Mouse (Mus musculus) hindbrain, embryonic 13.5 days (tissue): ENCODE data around the gene Frrs1. TPM values are rescaled to one million over a fixed set of nuclear protein-coding genes. Genes with fewer than 3 reads are reported as not detected.

Experiments
- ATAC-seq: fragments of 200-750 bp; cut with Nextera tagmentation; 2 replicates; pipeline ENCODE4 v1.8.0; 2017; ENCODE audit warnings: moderate TSS enrichment; ENCODE audit not compliant: low FRiP score
- H3K27ac ChIP-seq: fragments of 300-500 bp; sonication (generic); 2 replicates; pipeline ENCODE4 v1.5.1; 2015; ENCODE audit warnings: inconsistent platforms, mild to moderate bottlenecking, moderate library complexity
- H3K27me3 ChIP-seq: fragments of 300-500 bp; sonication (generic); 2 replicates; pipeline ENCODE4 v1.6.1; 2015; ENCODE audit warnings: mild to moderate bottlenecking, inconsistent platforms
- H3K36me3 ChIP-seq: fragments of 300-500 bp; sonication (generic); 2 replicates; pipeline ENCODE4 v1.6.1; 2015; ENCODE audit warnings: mild to moderate bottlenecking, inconsistent platforms
- H3K4me1 ChIP-seq: fragments of 300-500 bp; sonication (generic); replicated peaks from 2 replicates; pipeline ENCODE4 v1.6.1; 2015; ENCODE audit warnings: inconsistent platforms
- H3K4me2 ChIP-seq: fragments of 300-500 bp; sonication (generic); 2 replicates; pipeline ENCODE4 v1.6.1; 2015; ENCODE audit warnings: inconsistent platforms, mild to moderate bottlenecking, moderate library complexity
- H3K4me3 ChIP-seq: fragments of 300-500 bp; sonication (generic); 2 replicates; pipeline ENCODE4 v1.5.1; 2015; ENCODE audit warnings: mild to moderate bottlenecking, inconsistent platforms
- H3K9ac ChIP-seq: fragments of 300-500 bp; sonication (generic); 2 replicates; pipeline ENCODE4 v1.6.1; 2015; ENCODE audit warnings: mild to moderate bottlenecking, inconsistent platforms
- H3K9me3 ChIP-seq: fragments of 300-500 bp; sonication (generic); 2 replicates; pipeline ENCODE4 v1.6.1; 2016; ENCODE audit warnings: inconsistent platforms
- WGBS: fragments of 180-500 bp; shearing (Covaris S2); methylation state at CpG from one replicate; pipeline ENCODE4 v1.1.7; 2015; 5-methylcytosine and 5-hydroxymethylcytosine counted together
- polyA plus RNA-seq: library from polyadenylated mRNA; unstranded; fragments of >200 nt; fragmentation: Nextera tagmentation; extraction: Ambion mirVana; gene quantifications from 2 replicates; pipeline ENCODE4 v1.2.1, GENCODE M21; 2015

Gene Frrs1
- polyA plus RNA-seq, 1 experiment from 2014 or later = 3.9 TPM

DNA sequence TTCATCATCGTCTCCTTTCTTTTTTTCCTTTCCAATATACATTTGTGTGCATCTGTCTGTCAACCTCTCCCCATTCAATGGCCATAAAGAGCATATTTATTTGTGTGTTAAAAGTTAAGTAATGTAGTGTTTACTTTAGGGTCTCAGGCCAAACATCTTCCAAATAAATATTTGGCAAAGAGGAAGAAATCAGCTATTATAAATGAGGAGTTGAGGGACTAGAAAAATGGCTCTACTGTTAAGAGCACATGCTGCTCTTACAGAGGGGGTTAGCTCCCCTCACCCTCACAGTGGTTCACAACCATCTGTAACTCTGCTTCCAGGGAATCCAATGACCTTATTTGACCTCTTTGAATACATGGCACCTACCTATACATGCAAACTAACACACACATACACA lies 73.9 kb downstream of the Frrs1 start:
- H3K4me2 ChIP-seq = no peak overlapping the region
- H3K27ac ChIP-seq = no peak overlapping the region
- no peak overlapping the region for H3K4me3 ChIP-seq
- ATAC-seq = no peak
- no peaks in the 10 kb centered on the region for H3K27me3 ChIP-seq
- no peaks in the 10 kb centered on the region for H3K4me1 ChIP-seq
- no peak overlapping the region for H3K9ac ChIP-seq
- H3K9me3 ChIP-seq = no peaks in the 10 kb centered on the region
- H3K36me3 ChIP-seq = no peaks in the 10 kb centered on the region
- 84% methylated on average over 1 of the region's 1 CpGs for WGBS

- no peaks in the 10 kb centered on the region for H3K9me3 ChIP-seq
- H3K4me2 ChIP-seq = no peak overlapping the region
- ATAC-seq = no peak
- no peak overlapping the region for H3K9ac ChIP-seq
- H3K4me3 ChIP-seq = no peak overlapping the region
- H3K4me1 ChIP-seq = no peaks in the 10 kb centered on the region
- WGBS = 58% methylated on average over 4 of the region's 4 CpGs
- no peaks in the 10 kb centered on the region for H3K27me3 ChIP-seq
- H3K36me3 ChIP-seq = no peaks in the 10 kb centered on the region
- H3K27ac ChIP-seq = no peak overlapping the region
Observed at GRCm38 (mm10) chr3:116936934-116937691, 77.8 kb downstream of the Frrs1 start.

- H3K4me3 ChIP-seq = no peak overlapping the region
- no peak overlapping the region for H3K4me2 ChIP-seq
- ATAC-seq = no peak
- H3K9me3 ChIP-seq = no peaks in the 10 kb centered on the region
- 88% methylated on average over 10 of the region's 10 CpGs for WGBS
- no peak overlapping the region for H3K9ac ChIP-seq
- no peaks in the 10 kb centered on the region for H3K27me3 ChIP-seq
- no peak overlapping the region for H3K27ac ChIP-seq
- no peaks in the 10 kb centered on the region for H3K4me1 ChIP-seq
- no peaks in the 10 kb centered on the region for H3K36me3 ChIP-seq
Observed at GRCm38 (mm10) chr3:116940804-116941558, 81.7 kb downstream of the Frrs1 start.

GRCm38 (mm10) chr3:116941559-116942117 lies 82.4 kb downstream of the Frrs1 start:
- Histone ChIP-seq H3K4me2 (no peak overlapping the region), H3K27ac (no peak overlapping the region), H3K27me3 (no peaks in the 10 kb centered on the region), H3K9ac (no peak overlapping the region), H3K9me3 (no peaks in the 10 kb centered on the region), H3K4me1 (no peaks in the 10 kb centered on the region), H3K36me3 (no peaks in the 10 kb centered on the region), H3K4me3 (no peak overlapping the region)
- 95% methylated on average over 1 of the region's 1 CpGs for WGBS
- no peak for ATAC-seq

DNA sequence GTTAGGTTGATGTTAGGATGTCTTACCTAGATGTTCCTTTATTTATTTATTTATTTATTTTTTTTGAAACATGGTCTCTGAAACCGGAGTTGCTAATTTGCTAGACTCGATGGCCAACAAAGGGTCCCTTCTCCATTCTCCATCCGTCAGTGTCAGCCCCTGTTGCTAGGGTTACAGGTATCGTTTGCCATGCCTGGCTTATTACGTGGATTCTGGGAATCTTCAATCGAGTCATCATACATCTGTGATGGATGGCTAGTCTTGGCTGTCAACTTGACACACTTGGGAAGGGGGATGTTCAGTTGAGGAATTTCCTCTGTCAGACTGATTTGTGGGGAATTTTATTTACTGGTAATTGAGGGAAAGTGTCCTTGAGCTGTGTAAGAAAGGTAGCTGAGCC lies 83.5 kb downstream of the Frrs1 start:
- Histone ChIP-seq H3K36me3 (no peaks in the 10 kb centered on the region), H3K27ac (no peak overlapping the region), H3K9ac (no peak overlapping the region), H3K4me2 (no peak overlapping the region), H3K4me1 (no peaks in the 10 kb centered on the region), H3K27me3 (no peaks in the 10 kb centered on the region), H3K4me3 (no peak overlapping the region), H3K9me3 (no peaks in the 10 kb centered on the region)
- WGBS = 46% methylated on average over 6 of the region's 6 CpGs
- no peak for ATAC-seq

DNA sequence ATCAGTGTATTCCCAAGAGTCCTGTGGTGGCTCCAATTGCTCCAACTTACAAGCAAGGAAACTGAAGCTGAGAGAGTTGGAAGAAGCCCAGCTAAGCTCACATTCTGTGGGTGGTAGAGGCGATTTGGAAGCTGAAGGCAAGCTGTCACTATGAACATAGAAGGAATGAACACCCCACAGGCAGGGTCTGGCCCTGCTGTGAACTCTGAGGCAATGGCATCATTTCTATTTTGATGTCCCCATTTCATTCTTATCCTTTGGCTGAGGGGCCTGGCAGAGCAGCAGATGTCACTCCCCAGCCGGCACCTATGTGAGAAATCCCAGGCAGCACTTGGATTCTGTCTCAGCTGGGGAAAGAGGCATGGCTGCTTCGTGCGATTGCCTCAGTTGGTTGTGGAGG lies 84.2 kb downstream of the Frrs1 start:
- no peaks in the 10 kb centered on the region for H3K4me1 ChIP-seq
- no peaks in the 10 kb centered on the region for H3K27me3 ChIP-seq
- ATAC-seq = no peak
- no peaks in the 10 kb centered on the region for H3K9me3 ChIP-seq
- 79% methylated on average over 4 of the region's 4 CpGs for WGBS
- no peak overlapping the region for H3K4me2 ChIP-seq
- no peak overlapping the region for H3K9ac ChIP-seq
- no peaks in the 10 kb centered on the region for H3K36me3 ChIP-seq
- H3K4me3 ChIP-seq = no peak overlapping the region
- H3K27ac ChIP-seq = no peak overlapping the region

- H3K27me3 ChIP-seq = no peaks in the 10 kb centered on the region
- WGBS = 91% methylated on average over 4 of the region's 4 CpGs
- no peak overlapping the region for H3K9ac ChIP-seq
- no peak overlapping the region for H3K4me3 ChIP-seq
- H3K27ac ChIP-seq = no peak overlapping the region
- H3K36me3 ChIP-seq = no peaks in the 10 kb centered on the region
- H3K9me3 ChIP-seq = no peaks in the 10 kb centered on the region
- no peaks in the 10 kb centered on the region for H3K4me1 ChIP-seq
- no peak for ATAC-seq
- H3K4me2 ChIP-seq = no peak overlapping the region
Observed at GRCm38 (mm10) chr3:116946476-116946875, 87.2 kb downstream of the Frrs1 start.

GRCm38 (mm10) chr3:116950665-116951115 lies 91.4 kb downstream of the Frrs1 start:
- no peaks in the 10 kb centered on the region for H3K4me1 ChIP-seq
- no peak for ATAC-seq
- H3K27me3 ChIP-seq = no peaks in the 10 kb centered on the region
- H3K4me2 ChIP-seq = no peak overlapping the region
- no peak overlapping the region for H3K4me3 ChIP-seq
- no peaks in the 10 kb centered on the region for H3K36me3 ChIP-seq
- no peak overlapping the region for H3K27ac ChIP-seq
- no peaks in the 10 kb centered on the region for H3K9me3 ChIP-seq
- 88% methylated on average over 6 of the region's 6 CpGs for WGBS
- no peak overlapping the region for H3K9ac ChIP-seq

DNA sequence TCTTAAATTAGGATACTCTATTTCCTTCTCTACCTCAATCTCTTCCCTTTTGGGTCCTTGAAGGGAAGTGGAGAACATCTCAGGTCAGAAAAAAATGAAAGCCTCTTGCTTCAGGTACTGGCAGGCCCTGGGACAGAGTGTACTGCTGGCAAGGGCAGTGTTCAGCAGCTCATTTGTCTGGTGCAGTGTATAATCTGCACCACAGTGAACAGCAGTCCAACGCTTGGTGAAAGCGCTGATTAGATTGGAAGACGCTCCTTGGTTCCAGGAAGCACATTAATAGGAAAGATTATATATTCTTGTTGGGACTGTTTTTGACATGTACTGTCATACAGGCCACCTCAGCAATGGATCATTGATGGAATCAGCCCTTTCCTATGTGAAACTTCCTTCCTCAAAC lies 92.2 kb downstream of the Frrs1 start:
- Histone ChIP-seq H3K4me2 (no peak overlapping the region), H3K36me3 (no peaks in the 10 kb centered on the region), H3K4me3 (no peak overlapping the region), H3K9me3 (no peaks in the 10 kb centered on the region), H3K9ac (no peak overlapping the region), H3K27ac (no peak overlapping the region), H3K27me3 (no peaks in the 10 kb centered on the region), H3K4me1 (no peaks in the 10 kb centered on the region)
- no peak for ATAC-seq
- 93% methylated on average over 3 of the region's 3 CpGs for WGBS

DNA sequence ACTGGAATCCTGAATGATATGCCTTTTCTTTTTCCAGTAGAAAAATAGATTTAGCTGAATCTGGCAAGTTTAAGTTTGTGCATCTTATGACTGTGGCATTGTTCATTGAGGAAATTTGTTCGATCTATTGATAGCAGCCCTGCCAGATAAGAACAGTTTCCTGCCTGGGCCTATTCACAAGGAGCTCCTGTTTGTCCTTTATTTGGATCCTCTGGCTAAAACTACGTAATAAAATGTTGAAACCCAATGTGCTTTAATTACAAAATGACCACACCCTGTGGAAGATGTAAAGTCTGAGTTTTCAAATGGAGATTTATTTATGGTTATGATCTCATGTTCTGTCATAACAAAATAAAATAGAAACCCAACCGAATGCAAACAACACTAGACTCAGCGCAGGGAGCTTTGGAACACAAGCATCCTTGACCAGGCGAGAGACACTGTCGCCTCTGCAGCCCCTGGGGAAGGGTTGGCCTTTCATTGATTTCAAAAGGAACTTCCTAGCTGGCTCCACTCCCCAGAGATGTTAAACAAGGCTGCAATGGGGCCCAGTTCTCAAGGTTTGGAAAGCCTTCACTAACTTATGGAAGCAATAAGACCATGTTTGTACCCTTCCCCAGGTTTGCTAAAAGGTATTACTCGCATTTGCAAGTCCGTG lies 93.1 kb downstream of the Frrs1 start:
- H3K9ac ChIP-seq = no peak overlapping the region
- no peaks in the 10 kb centered on the region for H3K27me3 ChIP-seq
- H3K36me3 ChIP-seq = no peaks in the 10 kb centered on the region
- no peaks in the 10 kb centered on the region for H3K9me3 ChIP-seq
- no peak overlapping the region for H3K4me3 ChIP-seq
- H3K27ac ChIP-seq = no peak overlapping the region
- no peak for ATAC-seq
- H3K4me1 ChIP-seq = no peaks in the 10 kb centered on the region
- H3K4me2 ChIP-seq = no peak overlapping the region
- 85% methylated on average over 8 of the region's 8 CpGs for WGBS

GRCm38 (mm10) chr3:116953366-116953765 lies 94.1 kb downstream of the Frrs1 start:
- Histone ChIP-seq H3K9me3 (no peaks in the 10 kb centered on the region), H3K4me3 (no peak overlapping the region), H3K9ac (no peak overlapping the region), H3K27me3 (no peaks in the 10 kb centered on the region), H3K27ac (no peak overlapping the region), H3K4me2 (no peak overlapping the region), H3K36me3 (no peaks in the 10 kb centered on the region), H3K4me1 (no peaks in the 10 kb centered on the region)
- 88% methylated on average over 6 of the region's 6 CpGs for WGBS
- no peak for ATAC-seq

- no peak overlapping the region for H3K9ac ChIP-seq
- no peak for ATAC-seq
- WGBS = 75% methylated on average over 6 of the region's 6 CpGs
- no peak overlapping the region for H3K4me2 ChIP-seq
- no peaks in the 10 kb centered on the region for H3K4me1 ChIP-seq
- no peaks in the 10 kb centered on the region for H3K9me3 ChIP-seq
- no peaks in the 10 kb centered on the region for H3K36me3 ChIP-seq
- no peak overlapping the region for H3K27ac ChIP-seq
- no peak overlapping the region for H3K4me3 ChIP-seq
- no peaks in the 10 kb centered on the region for H3K27me3 ChIP-seq
Observed at GRCm38 (mm10) chr3:116955061-116955460, 95.8 kb downstream of the Frrs1 start.
